Mouse (Mus musculus) cerebral cortex, adult 2 months (tissue): ENCODE measurements around the gene Dzip1.

Source experiments
- WGBS: fragments of 180-500 bp; shearing (Covaris S2); methylation state at CpG from one replicate; pipeline ENCODE4 v1.1.7; 2018; 5-methylcytosine and 5-hydroxymethylcytosine counted together

Gene Dzip1

DNA sequence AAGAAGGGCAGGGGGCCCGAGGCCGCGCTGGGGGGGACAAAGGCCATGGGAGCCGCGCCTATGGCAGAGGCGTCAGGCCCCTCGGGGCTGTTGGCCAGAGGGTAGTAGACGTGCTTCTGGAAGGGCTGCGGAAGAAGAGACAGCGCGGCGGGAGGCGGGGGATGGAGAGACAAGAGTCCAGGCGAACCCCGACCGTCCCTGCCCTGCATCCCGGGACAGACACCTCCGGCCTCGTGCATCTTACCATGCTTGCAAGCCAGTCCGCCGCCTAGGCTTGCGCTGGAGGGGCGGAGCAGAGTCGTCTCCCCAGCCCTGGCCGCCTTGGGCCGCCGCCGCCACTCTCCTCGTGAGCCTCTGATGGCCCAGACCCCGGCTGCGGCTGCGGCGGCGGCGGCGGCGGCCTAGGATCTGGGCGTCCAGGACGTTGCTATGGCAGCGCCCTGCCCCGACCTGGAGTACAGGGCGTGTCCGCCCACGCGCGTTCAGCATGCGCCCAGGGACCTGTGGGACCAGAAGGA lies 2.5 kb downstream of the Dzip1 start:
- 6% methylated on average over 47 of the region's 47 CpGs for WGBS

DNA sequence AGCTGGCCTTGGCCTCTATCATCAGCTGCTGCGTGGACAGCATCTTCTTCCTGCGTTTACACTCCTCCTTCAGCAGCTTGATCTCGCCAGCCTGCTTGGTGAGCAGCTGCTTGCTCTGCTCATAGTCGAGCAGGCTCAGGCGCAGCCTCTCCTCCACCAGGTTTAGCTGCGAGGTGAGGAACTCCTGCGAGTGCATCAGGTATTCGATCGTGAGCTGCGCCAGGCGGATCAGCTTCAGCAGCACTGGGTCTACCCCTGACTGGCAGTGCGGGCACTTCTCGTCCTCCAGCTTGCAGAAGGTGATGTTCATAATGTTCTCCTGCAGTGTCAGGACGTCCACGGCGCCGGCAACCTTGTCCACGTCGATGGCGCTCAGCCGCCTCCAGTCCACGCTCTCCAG lies 3.0 kb downstream of the Dzip1 start:
- WGBS, result 38% methylated on average over 22 of the region's 22 CpGs

DNA sequence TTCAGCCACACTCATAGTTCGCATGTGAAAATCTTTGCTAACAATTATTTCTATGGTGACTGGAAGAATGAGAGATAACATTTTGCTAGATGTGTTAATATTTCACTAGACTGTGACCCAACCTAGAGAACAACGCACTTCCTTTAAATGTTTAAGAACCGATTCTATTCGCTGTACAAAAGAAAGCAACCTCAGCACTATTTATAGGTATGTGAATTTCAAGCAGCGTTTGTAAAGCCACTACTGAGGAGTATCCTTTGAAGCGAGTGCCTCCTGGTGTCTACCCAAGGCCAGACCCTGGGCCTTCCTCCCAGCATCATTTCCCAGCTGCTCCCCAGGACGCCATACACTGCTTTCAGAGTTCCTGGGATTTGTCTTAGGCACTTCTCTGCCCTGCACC lies 4.6 kb downstream of the Dzip1 start:
- 48% methylated on average over 7 of the region's 7 CpGs for WGBS

DNA sequence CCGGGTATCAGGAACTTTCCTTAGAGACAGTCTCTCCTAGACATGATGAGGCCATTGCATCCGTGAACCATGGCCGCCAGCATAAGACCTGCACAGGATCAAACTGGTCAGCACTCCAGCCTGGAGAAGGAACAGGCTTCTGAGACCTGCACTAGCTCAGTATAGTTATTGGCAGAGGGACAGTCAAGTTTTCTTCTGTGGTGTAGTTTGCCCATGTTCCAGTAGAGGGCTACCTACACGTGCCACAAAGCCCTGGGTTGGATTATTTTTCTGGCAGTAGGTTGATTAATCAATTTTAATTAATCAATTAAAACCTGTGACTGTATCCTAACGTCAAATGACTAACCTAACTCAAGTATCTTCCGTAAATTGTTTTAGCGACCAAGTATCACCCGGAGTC lies 6.2 kb downstream of the Dzip1 start:
- 72% methylated on average over 8 of the region's 8 CpGs for WGBS

- 88% methylated on average over 5 of the region's 5 CpGs for WGBS
Measured at GRCm38 (mm10) chr14:118913651-118914050, 11.6 kb downstream of the Dzip1 start.

GRCm38 (mm10) chr14:118911521-118911920 lies 13.7 kb downstream of the Dzip1 start:
- 85% methylated on average over 6 of the region's 6 CpGs for WGBS

GRCm38 (mm10) chr14:118910332-118911222 lies 14.7 kb downstream of the Dzip1 start:
- 52% methylated on average over 29 of the region's 29 CpGs for WGBS

GRCm38 (mm10) chr14:118909872-118910271 lies 15.4 kb downstream of the Dzip1 start:
- 92% methylated on average over 8 of the region's 8 CpGs for WGBS

GRCm38 (mm10) chr14:118907592-118907991 lies 17.7 kb downstream of the Dzip1 start:
- 68% methylated on average over 8 of the region's 8 CpGs for WGBS

- WGBS, result 45% methylated on average over 6 of the region's 6 CpGs
Measured at GRCm38 (mm10) chr14:118903867-118904562, 21.2 kb downstream of the Dzip1 start.

GRCm38 (mm10) chr14:118903397-118903796 lies 21.9 kb downstream of the Dzip1 start:
- WGBS, result 57% methylated on average over 3 of the region's 3 CpGs

DNA sequence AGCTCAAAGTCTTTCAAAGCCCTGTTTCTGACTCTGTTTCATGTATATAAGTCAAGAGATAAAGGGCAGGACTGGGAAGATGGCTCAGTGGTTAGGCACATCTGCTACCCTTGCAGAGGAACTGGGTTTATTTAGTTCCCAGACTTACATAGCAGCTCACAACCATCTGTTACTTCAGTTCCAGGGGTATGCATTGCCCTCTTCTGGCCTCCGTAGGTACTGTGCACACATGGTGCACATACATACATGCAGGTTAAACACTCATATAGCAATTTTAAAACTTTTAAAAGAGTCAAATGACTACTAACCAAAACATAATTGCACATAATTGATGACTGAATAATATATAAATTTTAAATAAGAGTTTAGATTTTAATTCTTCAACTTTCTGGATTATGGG lies 24.3 kb downstream of the Dzip1 start:
- WGBS, result 98% methylated on average over 1 of the region's 1 CpGs

- 81% methylated on average over 11 of the region's 11 CpGs for WGBS
Measured at GRCm38 (mm10) chr14:118899940-118900339, 25.3 kb downstream of the Dzip1 start.

DNA sequence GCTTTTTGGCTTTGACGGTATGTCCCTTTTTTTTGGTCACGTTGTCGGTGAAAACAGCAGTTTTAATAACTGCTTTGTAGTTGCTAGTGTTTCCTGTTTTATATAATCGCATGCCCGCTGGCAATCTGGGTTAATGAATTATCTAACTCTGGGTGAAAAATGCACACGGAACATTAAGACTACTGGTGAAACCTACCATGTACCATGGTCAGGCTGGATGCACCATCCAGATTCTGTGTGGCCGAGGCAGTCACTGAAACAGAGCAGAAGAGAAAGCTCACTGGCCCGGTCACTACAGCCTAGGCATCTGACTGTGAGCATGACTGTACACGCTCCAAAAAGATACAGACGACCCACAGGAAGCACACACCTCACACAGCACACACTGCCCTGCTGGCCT lies 29.6 kb downstream of the Dzip1 start:
- WGBS, result 88% methylated on average over 10 of the region's 10 CpGs

DNA sequence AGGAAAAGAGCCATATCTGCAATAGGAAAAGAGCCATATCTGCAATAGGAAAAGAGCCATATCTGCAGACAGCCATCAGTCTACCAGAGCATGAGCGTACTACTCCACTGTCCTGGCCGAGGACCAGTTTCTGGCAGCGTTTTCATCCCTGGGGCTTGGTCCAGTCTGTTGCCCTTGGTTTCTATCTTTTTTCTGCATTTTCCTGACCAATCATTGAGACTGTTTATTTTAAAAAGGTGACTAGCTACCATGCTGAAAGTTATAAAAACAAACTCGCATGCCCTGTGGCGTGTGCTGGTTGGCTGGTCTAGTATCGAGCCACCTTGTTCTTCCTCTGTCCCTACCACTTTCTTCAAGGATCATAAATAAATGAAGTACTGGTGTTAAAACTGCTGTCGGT lies 30.0 kb downstream of the Dzip1 start:
- WGBS, result 80% methylated on average over 7 of the region's 7 CpGs

- WGBS, result 52% methylated on average over 4 of the region's 4 CpGs
Measured at GRCm38 (mm10) chr14:118890101-118890500, 35.2 kb downstream of the Dzip1 start.

DNA sequence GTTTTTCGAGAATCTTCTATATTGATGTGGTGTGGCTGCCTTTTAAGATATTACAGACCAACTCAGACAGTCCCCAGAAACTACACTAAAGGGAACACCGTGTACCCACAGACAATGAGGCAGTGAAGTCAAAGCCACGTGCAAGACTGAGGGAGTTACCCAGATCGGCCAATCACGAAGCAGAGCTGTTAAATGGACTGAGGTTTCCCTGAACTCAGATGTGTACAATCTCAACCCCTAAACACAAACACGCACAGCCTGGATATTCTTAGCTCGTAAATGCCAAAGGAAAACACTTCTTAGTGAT lies 41.1 kb downstream of the Dzip1 start:
- WGBS, result 47% methylated on average over 7 of the region's 7 CpGs

GRCm38 (mm10) chr14:118883344-118884249 lies 41.7 kb downstream of the Dzip1 start:
- WGBS, result 68% methylated on average over 18 of the region's 18 CpGs

DNA sequence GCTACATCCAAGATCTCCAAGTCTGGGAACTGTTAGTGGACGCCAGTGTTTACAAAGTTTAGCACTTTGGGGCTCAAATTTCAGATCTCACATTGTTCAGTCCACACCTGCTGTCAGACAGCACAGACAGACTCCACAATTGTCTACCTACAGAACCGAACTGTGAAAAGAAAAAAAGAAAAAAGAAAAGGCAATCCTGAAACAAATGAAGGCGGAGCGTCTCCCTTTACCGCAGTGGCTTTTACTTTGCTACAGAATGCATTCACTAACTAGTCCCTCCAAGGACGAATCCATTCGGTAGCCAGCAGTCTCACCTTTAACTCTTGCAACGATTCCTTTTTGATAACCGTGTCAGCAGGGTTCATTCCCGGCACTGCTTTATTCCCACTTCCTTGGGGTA lies 44.6 kb downstream of the Dzip1 start:
- 87% methylated on average over 10 of the region's 10 CpGs for WGBS

DNA sequence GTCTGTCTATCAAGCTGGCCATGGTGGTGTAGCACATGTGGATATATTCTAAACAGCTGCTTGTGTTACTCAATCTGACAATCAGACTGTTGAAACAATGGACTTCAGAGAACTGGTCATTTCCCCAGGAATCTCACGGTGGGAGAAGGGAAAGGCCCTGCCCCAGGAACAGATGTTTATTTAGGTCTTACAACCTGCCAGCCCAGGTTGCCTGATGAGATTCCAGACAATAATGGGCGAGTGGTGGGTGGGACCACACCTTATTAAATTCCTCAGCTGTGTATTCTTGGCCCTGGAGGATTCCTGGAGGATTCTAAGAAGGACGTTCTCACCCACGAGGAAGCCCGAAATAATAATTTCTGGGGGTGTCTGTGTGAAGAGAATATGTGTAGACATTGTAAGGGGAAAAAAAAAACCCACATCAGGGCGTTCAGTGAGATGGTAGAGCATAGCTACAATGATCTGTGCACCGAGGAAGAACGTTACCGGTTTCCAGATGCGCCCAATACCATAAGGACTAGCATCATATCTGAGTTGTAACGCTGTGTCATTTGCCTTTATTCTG lies 46.8 kb downstream of the Dzip1 start:
- WGBS, result 56% methylated on average over 11 of the region's 11 CpGs

GRCm38 (mm10) chr14:118874786-118875415 lies 50.4 kb downstream of the Dzip1 start:
- 73% methylated on average over 10 of the region's 10 CpGs for WGBS
